Mouse (Mus musculus): Measurements from ENCODE around the gene Tgfa. TPM values are rescaled to one million over a fixed set of nuclear protein-coding genes. Genes with fewer than 3 reads are reported as not detected.
A peak's percentile ranks its signal among the peaks of the same experiment; 100 is the strongest.

The Tgfa gene
- polyA plus RNA-seq, 1 experiment from 2014 or later = 7.5 TPM

DNA sequence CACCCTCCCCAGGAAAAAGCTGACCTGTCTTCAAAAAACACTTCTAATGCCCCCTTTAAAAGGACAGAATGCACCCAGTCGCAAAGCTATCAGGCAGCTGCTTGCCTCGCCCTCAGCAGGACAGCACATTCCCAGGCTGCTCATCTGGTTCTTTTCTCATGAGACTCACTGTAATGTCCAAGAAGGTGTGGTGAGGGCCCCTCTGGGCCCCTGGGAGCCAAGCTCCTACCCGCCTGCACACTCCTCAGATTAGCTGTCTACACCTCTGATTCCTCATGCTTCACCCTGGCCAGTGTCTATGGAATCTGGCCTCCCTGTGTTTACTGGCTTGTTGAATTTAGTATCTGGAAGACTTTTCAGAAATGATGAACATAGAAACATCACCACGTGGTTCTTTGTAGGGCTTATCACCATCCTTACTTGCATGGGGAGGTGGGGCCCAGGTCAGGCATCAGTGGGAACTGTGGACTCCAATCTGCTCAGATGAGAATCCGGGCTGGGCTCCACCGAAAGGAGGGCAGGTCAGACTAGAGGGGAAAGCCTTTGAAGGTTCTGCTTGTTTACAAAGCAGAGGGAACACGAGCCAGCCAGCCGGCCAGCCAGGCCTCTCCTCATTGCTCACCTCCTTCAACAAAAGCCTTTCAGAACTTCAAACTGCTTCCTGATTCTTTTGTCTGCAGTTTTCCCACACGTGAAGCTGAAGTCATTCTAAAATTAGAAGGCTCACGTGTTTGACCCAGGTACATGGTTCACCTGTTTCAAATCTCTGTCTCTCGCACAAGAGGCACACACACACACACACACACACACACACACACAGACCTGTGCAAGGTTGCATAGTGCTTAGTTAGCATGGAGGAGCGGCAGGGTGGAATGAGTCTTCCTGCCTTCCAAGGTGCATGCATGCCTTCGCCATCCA, 38.7 kb downstream of the Tgfa start:
- Histone ChIP-seq H3K27ac (ENCODE audit: low read depth, low read length) (no peak overlapping the region), H3K9me3 (replicated peaks; ENCODE audit: control insufficient read depth, low read length) (no peaks in the 10 kb centered on the region), H3K4me1 (ENCODE audit: control insufficient read depth, insufficient read depth, low read length) (peaks cover 5% of the 10 kb centered on the region; the same call in 1 of the 2 replicates), H3K4me3 (ENCODE audit: low read depth, low read length) (no peak overlapping the region), H3K4me2 (ENCODE audit: low read length) (no peak overlapping the region), H3K27me3 (replicated peaks; ENCODE audit: control insufficient read depth, insufficient read depth, low read length) (no peaks in the 10 kb centered on the region), H3K9ac (ENCODE audit: low read length) (no peak overlapping the region), H3K36me3 (ENCODE audit: control insufficient read depth, insufficient read depth, low read length) (no peaks in the 10 kb centered on the region)
- 40% methylated on average over 13 of the region's 13 CpGs for WGBS
- no peak for ATAC-seq
- DNase-seq (ENCODE audit: low spot score) = peak; percentile 22

DNA sequence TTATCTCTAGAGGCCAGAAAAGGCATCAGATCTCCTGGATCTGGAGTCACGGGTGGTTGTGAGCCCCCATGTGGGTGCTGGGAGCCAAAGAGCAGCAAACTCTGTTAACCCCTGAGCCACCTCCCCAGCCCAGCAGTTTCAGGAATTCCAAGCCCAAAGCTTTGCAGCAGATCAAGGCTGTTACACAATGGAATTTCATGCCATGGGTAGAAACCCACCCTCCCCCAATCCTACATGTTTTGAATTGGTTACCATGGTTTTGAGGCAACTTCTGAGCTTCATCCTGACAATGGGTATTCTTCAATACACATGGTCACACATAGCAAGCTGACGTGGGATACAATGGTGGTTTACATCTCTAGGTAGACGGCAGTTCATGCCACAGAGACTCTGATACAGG, 49.8 kb downstream of the Tgfa start:
- Histone ChIP-seq H3K4me2 (ENCODE audit: low read length) (no peak overlapping the region), H3K4me3 (ENCODE audit: low read depth, low read length) (no peak overlapping the region), H3K9me3 (replicated peaks; ENCODE audit: control insufficient read depth, low read length) (no peaks in the 10 kb centered on the region), H3K36me3 (ENCODE audit: control insufficient read depth, insufficient read depth, low read length) (no peaks in the 10 kb centered on the region), H3K27me3 (replicated peaks; ENCODE audit: control insufficient read depth, insufficient read depth, low read length) (no peaks in the 10 kb centered on the region), H3K4me1 (ENCODE audit: control insufficient read depth, insufficient read depth, low read length) (peaks cover 8% of the 10 kb centered on the region; the same call in 1 of the 2 replicates), H3K27ac (ENCODE audit: low read depth, low read length) (no peak overlapping the region), H3K9ac (ENCODE audit: low read length) (no peak overlapping the region)
- no peak for ATAC-seq
- 23% methylated on average over 3 of the region's 3 CpGs for WGBS
- DNase-seq (ENCODE audit: low spot score) = no peak

DNA sequence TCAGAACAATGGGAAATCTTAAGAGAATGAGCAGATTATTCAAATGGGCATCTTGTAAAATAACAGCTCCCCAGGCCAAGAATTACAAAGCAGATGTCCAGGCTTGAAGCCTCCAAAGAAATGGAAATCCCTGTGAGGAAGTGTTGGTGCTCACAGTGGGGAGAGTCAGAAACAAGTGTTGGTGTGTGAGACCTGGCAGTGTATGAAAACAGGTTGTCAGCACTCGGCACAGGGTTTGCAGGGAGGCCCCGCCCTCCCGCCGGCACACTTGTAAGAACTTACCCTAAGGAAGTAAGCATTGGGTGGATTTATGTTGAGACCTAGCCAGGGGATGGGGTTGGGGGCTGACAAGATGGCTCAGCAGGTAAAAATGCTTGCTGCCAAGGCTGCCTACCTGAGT, 50.9 kb downstream of the Tgfa start:
- no peaks in the 10 kb centered on the region for H3K9me3 ChIP-seq (replicated peaks; ENCODE audit: control insufficient read depth, low read length)
- H3K4me1 ChIP-seq (ENCODE audit: control insufficient read depth, insufficient read depth, low read length) = peaks cover 8% of the 10 kb centered on the region; the same call in 1 of the 2 replicates
- DNase-seq (ENCODE audit: low spot score) = peak; percentile 56
- H3K36me3 ChIP-seq (ENCODE audit: control insufficient read depth, insufficient read depth, low read length) = no peaks in the 10 kb centered on the region
- H3K27ac ChIP-seq (ENCODE audit: low read depth, low read length) = no peak overlapping the region
- no peak overlapping the region for H3K4me3 ChIP-seq (ENCODE audit: low read depth, low read length)
- ATAC-seq = no peak
- H3K27me3 ChIP-seq (replicated peaks; ENCODE audit: control insufficient read depth, insufficient read depth, low read length) = no peaks in the 10 kb centered on the region
- no peak overlapping the region for H3K9ac ChIP-seq (ENCODE audit: low read length)
- 33% methylated on average over 4 of the region's 4 CpGs for WGBS
- no peak overlapping the region for H3K4me2 ChIP-seq (ENCODE audit: low read length)

DNA sequence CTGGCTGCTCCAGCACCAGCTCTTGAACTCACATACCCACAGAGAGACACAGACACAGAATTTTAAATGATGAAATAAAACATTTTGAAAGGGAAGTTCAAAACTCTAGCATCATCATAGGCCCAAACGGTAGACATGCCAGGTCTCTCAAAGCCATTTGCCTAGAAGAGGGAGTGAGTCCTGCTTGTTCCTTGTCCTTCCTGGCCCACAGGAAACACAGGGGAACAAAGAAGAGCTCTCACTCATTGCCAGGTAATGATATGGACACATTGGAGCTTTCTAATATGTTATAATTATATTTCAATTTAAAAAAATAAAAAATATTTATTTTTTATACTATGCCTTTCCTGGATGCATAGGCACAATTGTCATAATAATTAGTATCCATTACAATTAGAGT, 53.5 kb downstream of the Tgfa start:
- Histone ChIP-seq H3K9me3 (replicated peaks; ENCODE audit: control insufficient read depth, low read length) (no peaks in the 10 kb centered on the region), H3K9ac (ENCODE audit: low read length) (no peak overlapping the region), H3K4me3 (ENCODE audit: low read depth, low read length) (no peak overlapping the region), H3K27ac (ENCODE audit: low read depth, low read length) (peak overlapping the region; percentile 88; the same call in 1 of the 2 replicates), H3K36me3 (ENCODE audit: control insufficient read depth, insufficient read depth, low read length) (no peaks in the 10 kb centered on the region), H3K27me3 (replicated peaks; ENCODE audit: control insufficient read depth, insufficient read depth, low read length) (no peaks in the 10 kb centered on the region), H3K4me1 (ENCODE audit: control insufficient read depth, insufficient read depth, low read length) (peaks cover 8% of the 10 kb centered on the region; the same call in 1 of the 2 replicates), H3K4me2 (ENCODE audit: low read length) (no peak overlapping the region)
- ATAC-seq = no peak
- 14% methylated on average over 1 of the region's 1 CpGs for WGBS
- DNase-seq (ENCODE audit: low spot score) = no peak

DNA sequence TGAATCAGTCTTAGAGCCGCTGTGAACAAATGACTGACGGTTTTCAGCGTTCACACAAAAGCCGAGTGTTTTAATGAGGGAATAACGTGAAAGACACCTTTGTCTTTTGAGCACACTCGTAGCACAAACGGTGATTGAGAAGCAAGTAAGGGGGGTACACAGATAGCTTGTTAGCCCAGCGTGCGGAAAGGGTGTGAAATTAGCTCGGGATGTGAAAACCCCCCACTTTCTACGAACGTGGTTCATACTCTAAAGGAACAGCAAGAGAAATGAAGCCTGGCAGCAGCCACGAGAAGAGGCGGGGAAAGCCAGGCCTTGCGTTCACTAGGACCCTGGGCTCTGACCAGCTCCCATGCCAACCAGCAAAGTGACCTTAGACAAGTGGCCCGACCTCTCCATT, 54.0 kb downstream of the Tgfa start:
- no peaks in the 10 kb centered on the region for H3K36me3 ChIP-seq (ENCODE audit: control insufficient read depth, insufficient read depth, low read length)
- peak; percentile 83 for ATAC-seq
- 0 out of 2 replicates have a peak overlapping the region, but pooled peaks have one; percentile 32 for H3K9ac ChIP-seq (ENCODE audit: low read length)
- peak overlapping the region; percentile 33 for H3K4me2 ChIP-seq (ENCODE audit: low read length)
- DNase-seq (ENCODE audit: low spot score) = peak; percentile 90
- H3K9me3 ChIP-seq (replicated peaks; ENCODE audit: control insufficient read depth, low read length) = no peaks in the 10 kb centered on the region
- no peak overlapping the region for H3K4me3 ChIP-seq (ENCODE audit: low read depth, low read length)
- 5% methylated on average over 16 of the region's 16 CpGs for WGBS
- H3K4me1 ChIP-seq (ENCODE audit: control insufficient read depth, insufficient read depth, low read length) = peaks cover 8% of the 10 kb centered on the region; the same call in 1 of the 2 replicates
- no peaks in the 10 kb centered on the region for H3K27me3 ChIP-seq (replicated peaks; ENCODE audit: control insufficient read depth, insufficient read depth, low read length)
- H3K27ac ChIP-seq (ENCODE audit: low read depth, low read length) = peak overlapping the region; percentile 88

DNA sequence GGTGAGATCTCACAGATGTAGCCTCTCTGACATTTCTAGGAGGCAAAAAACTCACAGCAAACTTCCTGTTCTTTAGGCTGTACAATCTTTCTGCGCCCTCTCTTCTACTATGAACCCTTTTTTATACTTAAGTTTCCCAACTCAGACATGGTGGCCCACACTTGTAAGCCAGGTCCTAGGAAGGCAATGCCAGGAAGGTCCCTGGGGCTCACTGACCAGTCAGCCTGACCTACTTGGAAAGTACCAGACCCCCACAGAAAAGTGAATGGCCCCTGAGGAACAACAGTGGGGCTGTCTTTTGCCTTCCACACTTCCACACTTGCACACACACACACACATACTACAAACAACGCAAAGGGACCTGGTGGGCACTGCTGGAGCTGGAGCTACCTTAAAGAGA, 55.2 kb downstream of the Tgfa start:
- ATAC-seq (no peak), DNase-seq (ENCODE audit: low spot score) (no peak)
- H3K36me3 ChIP-seq (ENCODE audit: control insufficient read depth, insufficient read depth, low read length) = no peaks in the 10 kb centered on the region
- no peaks in the 10 kb centered on the region for H3K27me3 ChIP-seq (replicated peaks; ENCODE audit: control insufficient read depth, insufficient read depth, low read length)
- no peak overlapping the region for H3K4me2 ChIP-seq (ENCODE audit: low read length)
- 98% methylated on average over 2 of the region's 2 CpGs for WGBS
- H3K4me1 ChIP-seq (ENCODE audit: control insufficient read depth, insufficient read depth, low read length) = peaks cover 8% of the 10 kb centered on the region; the same call in 1 of the 2 replicates
- H3K27ac ChIP-seq (ENCODE audit: low read depth, low read length) = no peak overlapping the region
- H3K4me3 ChIP-seq (ENCODE audit: low read depth, low read length) = no peak overlapping the region
- no peak overlapping the region for H3K9ac ChIP-seq (ENCODE audit: low read length)
- H3K9me3 ChIP-seq (replicated peaks; ENCODE audit: control insufficient read depth, low read length) = no peaks in the 10 kb centered on the region

DNA sequence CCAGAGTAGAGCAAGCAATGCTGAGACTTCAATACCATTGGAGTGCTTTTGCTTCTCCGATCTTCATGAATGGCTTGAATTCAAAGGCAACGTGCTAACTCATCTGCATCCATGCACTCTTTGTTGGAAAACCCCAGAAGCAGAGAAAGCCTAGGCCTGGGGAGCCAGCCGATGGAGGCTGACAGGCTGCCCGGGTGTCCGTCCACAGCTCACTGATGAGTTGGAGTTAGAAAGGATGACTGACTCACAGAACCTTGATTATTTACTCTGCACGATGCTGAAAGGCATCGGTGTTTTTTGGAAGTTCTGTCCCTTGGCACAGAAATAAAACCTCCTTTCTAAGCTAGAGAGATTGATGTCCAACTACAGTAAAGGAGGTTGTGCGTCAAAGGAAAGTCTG, 55.8 kb downstream of the Tgfa start:
- Histone ChIP-seq H3K27me3 (replicated peaks; ENCODE audit: control insufficient read depth, insufficient read depth, low read length) (no peaks in the 10 kb centered on the region), H3K9me3 (replicated peaks; ENCODE audit: control insufficient read depth, low read length) (no peaks in the 10 kb centered on the region), H3K4me1 (ENCODE audit: control insufficient read depth, insufficient read depth, low read length) (peaks cover 8% of the 10 kb centered on the region; the same call in 1 of the 2 replicates), H3K4me3 (ENCODE audit: low read depth, low read length) (no peak overlapping the region), H3K27ac (ENCODE audit: low read depth, low read length) (no peak overlapping the region), H3K9ac (ENCODE audit: low read length) (no peak overlapping the region), H3K36me3 (ENCODE audit: control insufficient read depth, insufficient read depth, low read length) (no peaks in the 10 kb centered on the region), H3K4me2 (ENCODE audit: low read length) (no peak overlapping the region)
- DNase-seq (ENCODE audit: low spot score) (no peak), ATAC-seq (no peak)
- 48% methylated on average over 8 of the region's 8 CpGs for WGBS

DNA sequence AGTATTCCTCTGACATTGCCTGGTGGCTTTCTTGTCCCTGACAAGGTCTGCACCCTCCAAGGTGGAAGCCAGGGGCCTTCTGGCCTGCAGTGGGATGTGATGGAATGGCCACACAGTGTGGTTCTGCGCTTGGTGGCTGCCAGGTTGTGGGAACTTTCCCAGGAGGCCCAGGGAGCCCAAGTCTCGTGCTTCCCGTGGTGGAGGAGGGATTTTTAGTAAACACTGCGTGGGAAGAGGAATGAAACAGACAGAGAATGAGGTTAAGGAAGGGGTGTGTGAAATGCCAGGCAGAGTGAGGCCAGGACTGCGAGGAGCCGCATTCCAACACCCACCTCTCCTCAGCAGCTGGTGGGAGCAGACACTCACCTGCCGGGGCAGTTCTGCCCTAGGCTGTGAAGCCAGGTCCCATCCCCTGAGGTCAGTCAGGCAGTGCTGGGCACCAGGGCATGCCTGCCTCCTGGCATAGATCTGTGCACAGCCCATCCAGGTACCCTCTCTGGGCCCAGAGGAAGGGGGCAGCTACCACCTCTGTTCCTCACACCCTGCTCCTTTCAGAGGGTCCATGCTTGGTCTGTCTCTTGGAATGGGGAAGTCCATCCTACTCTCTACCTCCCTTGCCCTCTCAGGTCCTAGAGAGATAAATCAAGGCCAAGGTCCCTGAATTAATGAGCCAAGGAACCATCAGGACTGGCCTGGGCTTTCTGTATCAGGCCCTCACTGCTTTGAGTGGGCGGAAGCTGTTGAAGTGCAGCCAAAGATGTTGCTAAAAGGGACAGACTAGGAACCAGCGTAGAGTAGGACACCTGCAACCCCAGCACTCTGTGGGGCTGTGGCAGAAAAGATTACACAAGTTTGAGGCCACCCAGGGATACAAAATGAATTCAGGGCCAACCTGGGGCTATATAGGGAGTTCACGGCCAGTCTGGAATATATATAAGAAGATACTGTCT, 57.4 kb downstream of the Tgfa start:
- Histone ChIP-seq H3K9me3 (replicated peaks; ENCODE audit: control insufficient read depth, low read length) (no peaks in the 10 kb centered on the region), H3K4me1 (ENCODE audit: control insufficient read depth, insufficient read depth, low read length) (peaks cover 8% of the 10 kb centered on the region; the same call in 1 of the 2 replicates), H3K36me3 (ENCODE audit: control insufficient read depth, insufficient read depth, low read length) (no peaks in the 10 kb centered on the region), H3K27me3 (replicated peaks; ENCODE audit: control insufficient read depth, insufficient read depth, low read length) (no peaks in the 10 kb centered on the region), H3K4me2 (ENCODE audit: low read length) (no peak overlapping the region), H3K4me3 (ENCODE audit: low read depth, low read length) (no peak overlapping the region), H3K9ac (ENCODE audit: low read length) (no peak overlapping the region), H3K27ac (ENCODE audit: low read depth, low read length) (no peak overlapping the region)
- WGBS = 87% methylated on average over 10 of the region's 10 CpGs
- ATAC-seq (no peak), DNase-seq (ENCODE audit: low spot score) (no peak)
